Mouse (Mus musculus): ENCODE measurements around the gene Adprhl2. TPM values are rescaled to one million over a fixed set of nuclear protein-coding genes. Genes with fewer than 3 reads are reported as not detected.

Adprhl2 gene
- polyA plus RNA-seq (2015; fragmentation: Nextera tagmentation; extraction: Ambion mirVana): 59.0 and 60.1 TPM in 2 replicates

DNA sequence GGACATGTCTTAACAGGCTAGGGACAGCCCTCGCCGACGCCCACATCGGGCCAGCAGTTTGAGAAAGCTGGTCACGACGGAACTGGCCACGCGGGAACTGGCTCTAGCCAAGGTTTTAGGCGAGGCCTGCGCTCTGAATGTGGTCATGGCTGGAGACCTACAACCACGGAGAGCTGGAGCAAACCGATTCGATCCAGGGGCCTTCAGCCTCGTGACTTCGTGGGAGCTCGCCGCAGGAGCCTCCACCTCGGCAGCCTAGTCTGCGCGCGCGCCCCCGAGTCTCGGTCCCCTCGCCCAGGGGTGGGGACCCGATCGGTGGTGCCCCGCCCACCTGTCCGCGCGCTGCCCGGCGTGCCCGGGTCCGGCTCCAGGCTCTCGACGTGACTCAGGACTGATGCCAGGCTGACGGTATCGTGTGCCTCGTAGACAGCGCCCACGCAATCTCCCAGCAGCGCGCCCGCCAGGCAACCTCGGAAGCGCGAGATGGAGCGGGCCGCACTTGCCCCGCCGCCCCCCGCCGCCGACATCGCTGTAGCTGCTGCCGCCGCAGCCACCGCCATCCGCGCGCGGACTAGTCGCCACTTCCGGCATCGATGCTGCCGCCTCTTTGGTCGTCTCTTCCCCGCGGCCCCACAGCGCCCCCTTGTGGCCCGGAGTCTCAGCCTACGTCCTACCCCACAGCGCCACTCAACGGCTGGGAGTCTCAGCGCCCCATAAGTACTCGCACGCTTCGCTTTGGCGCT, at the start of gene Adprhl2:
Gene Adprhl2 (minus strand): TSS at position 593 of the 743 bp plus-strand sequence.
- peak within 1 kb of the TSS; percentile 69 for H3K4me3 ChIP-seq (ENCODE audit: low read length)
- no peaks in the 10 kb centered on the region; the same call in 1 of the 2 replicates for H3K27me3 ChIP-seq (replicated peaks; ENCODE audit: control insufficient read depth, insufficient read depth, low read length)
- peaks cover 15% of the 10 kb centered on the region for H3K36me3 ChIP-seq (ENCODE audit: control insufficient read depth, insufficient read depth, low read length)
- ATAC-seq: peak; percentile 87
- H3K9ac ChIP-seq (ENCODE audit: low read depth, low read length): peak within 1 kb of the TSS; percentile 82
- under 1% methylated on average over 77 of the region's 80 CpGs for WGBS
- H3K4me2 ChIP-seq (ENCODE audit: low read depth, low read length): peak within 1 kb of the TSS; percentile 74
- no peaks in the 10 kb centered on the region for H3K9me3 ChIP-seq (ENCODE audit: control insufficient read depth, low read length)
- H3K4me1 ChIP-seq (ENCODE audit: control insufficient read depth, insufficient read depth, low read length): peaks cover 11% of the 10 kb centered on the region
- H3K27ac ChIP-seq (ENCODE audit: low read length): peak within 1 kb of the TSS; percentile 59

DNA sequence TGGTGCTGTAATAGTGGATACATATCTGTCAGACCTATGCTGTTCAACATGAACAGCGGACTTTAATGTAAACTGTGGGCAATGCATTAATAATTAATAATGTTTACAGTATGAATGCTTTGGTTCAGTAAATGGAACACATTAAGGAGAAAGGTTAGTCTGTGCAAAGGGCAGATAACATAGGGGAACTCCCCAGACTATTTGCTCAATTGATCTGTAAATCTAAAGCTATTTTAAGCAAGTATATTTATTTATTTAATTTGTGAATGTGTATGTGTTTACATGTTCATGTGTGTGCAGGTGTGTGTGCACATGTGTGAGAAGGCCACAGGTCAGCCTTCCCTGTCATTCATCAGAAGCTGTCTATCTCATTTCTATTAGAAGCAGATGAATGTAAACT, 38.6 kb upstream of the Adprhl2 start:
- Histone ChIP-seq H3K4me2 (ENCODE audit: low read depth, low read length) (no peak overlapping the region), H3K9me3 (ENCODE audit: control insufficient read depth, low read length) (no peaks in the 10 kb centered on the region), H3K36me3 (ENCODE audit: control insufficient read depth, insufficient read depth, low read length) (no peaks in the 10 kb centered on the region; the same call in none of the 2 replicates), H3K27ac (ENCODE audit: low read length) (no peak overlapping the region), H3K4me3 (ENCODE audit: low read length) (no peak overlapping the region), H3K9ac (ENCODE audit: low read depth, low read length) (no peak overlapping the region), H3K4me1 (ENCODE audit: control insufficient read depth, insufficient read depth, low read length) (no peaks in the 10 kb centered on the region), H3K27me3 (replicated peaks; ENCODE audit: control insufficient read depth, insufficient read depth, low read length) (no peaks in the 10 kb centered on the region)
- no peak for ATAC-seq
- 82% methylated on average over 1 of the region's 1 CpGs for WGBS

DNA sequence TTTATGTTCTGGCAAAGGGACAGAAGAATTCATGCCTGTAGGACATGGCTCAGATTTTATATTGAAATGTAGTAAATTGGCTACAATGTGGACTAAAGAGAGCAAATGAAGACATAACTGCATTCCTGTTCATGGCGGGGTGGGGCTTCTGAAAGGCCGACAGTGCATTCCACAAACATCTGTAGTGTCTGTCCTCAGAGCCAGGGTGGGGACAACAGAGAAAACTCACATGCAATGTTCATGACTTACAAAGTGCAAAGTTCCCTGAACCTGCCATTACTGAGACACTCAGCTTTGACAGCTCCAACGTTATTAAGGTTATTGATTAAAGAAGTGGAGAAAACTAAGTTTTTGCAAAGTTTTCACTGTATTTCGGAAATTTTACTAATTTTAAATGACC, 21.9 kb upstream of the Adprhl2 start:
- H3K9ac ChIP-seq (ENCODE audit: low read depth, low read length): no peak overlapping the region
- H3K27ac ChIP-seq (ENCODE audit: low read length): no peak overlapping the region
- peak; percentile 69 for ATAC-seq
- no peaks in the 10 kb centered on the region for H3K27me3 ChIP-seq (replicated peaks; ENCODE audit: control insufficient read depth, insufficient read depth, low read length)
- no peaks in the 10 kb centered on the region for H3K4me1 ChIP-seq (ENCODE audit: control insufficient read depth, insufficient read depth, low read length)
- WGBS: 59% methylated on average over 4 of the region's 4 CpGs
- no peaks in the 10 kb centered on the region for H3K9me3 ChIP-seq (ENCODE audit: control insufficient read depth, low read length)
- H3K4me2 ChIP-seq (ENCODE audit: low read depth, low read length): no peak overlapping the region
- H3K36me3 ChIP-seq (ENCODE audit: control insufficient read depth, insufficient read depth, low read length): peaks cover 11% of the 10 kb centered on the region
- no peak overlapping the region for H3K4me3 ChIP-seq (ENCODE audit: low read length)

DNA sequence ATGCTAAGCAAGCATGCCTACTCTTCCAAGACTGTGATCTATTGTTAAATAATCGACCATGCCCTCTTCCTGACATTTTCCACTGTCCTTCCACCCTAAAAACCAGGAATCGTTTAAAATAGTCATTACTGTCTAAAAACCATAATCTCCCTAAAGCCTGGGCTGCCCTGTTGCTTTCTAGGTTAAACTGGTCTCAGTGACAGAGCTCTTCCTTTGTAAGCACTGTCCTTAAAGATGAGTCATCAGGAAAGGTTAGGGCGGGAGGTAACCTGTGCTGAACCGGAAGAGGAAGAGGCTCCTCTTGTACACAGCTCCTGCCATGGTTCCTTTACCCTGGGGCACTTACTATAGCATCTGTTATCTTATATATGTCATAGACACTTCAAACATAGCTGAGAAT, 18.0 kb upstream of the Adprhl2 start:
- no peaks in the 10 kb centered on the region for H3K4me1 ChIP-seq (ENCODE audit: control insufficient read depth, insufficient read depth, low read length)
- no peak overlapping the region for H3K4me3 ChIP-seq (ENCODE audit: low read length)
- WGBS: 68% methylated on average over 4 of the region's 4 CpGs
- no peaks in the 10 kb centered on the region for H3K9me3 ChIP-seq (ENCODE audit: control insufficient read depth, low read length)
- H3K27ac ChIP-seq (ENCODE audit: low read length): no peak overlapping the region
- ATAC-seq: no peak
- H3K27me3 ChIP-seq (replicated peaks; ENCODE audit: control insufficient read depth, insufficient read depth, low read length): no peaks in the 10 kb centered on the region
- no peak overlapping the region for H3K9ac ChIP-seq (ENCODE audit: low read depth, low read length)
- H3K4me2 ChIP-seq (ENCODE audit: low read depth, low read length): no peak overlapping the region
- H3K36me3 ChIP-seq (ENCODE audit: control insufficient read depth, insufficient read depth, low read length): peaks cover 4% of the 10 kb centered on the region

DNA sequence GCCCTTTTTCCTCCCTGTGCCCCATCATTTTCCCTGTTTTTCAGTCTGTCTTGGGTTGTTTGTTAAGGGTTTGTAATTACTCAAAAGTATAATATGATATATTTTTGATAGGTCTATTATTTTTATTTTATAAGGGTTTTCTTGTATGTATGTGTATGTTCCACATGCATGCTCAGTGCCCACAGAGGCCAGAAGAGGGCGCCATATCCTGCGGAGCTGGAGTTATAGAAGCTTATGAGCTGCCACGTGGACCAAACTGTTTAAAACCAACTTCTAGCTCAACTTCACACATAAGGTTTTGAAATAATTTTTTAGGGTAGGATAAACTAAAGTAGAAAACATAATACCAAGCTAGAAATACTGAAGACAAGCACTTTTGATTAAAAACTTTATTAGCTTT, 10.9 kb upstream of the Adprhl2 start:
- H3K4me3 ChIP-seq (ENCODE audit: low read length): no peak overlapping the region
- H3K27me3 ChIP-seq (replicated peaks; ENCODE audit: control insufficient read depth, insufficient read depth, low read length): no peaks in the 10 kb centered on the region
- H3K27ac ChIP-seq (ENCODE audit: low read length): no peak overlapping the region
- no peaks in the 10 kb centered on the region for H3K4me1 ChIP-seq (ENCODE audit: control insufficient read depth, insufficient read depth, low read length)
- 51% methylated on average over 3 of the region's 3 CpGs for WGBS
- H3K4me2 ChIP-seq (ENCODE audit: low read depth, low read length): no peak overlapping the region
- no peaks in the 10 kb centered on the region for H3K36me3 ChIP-seq (ENCODE audit: control insufficient read depth, insufficient read depth, low read length)
- H3K9me3 ChIP-seq (ENCODE audit: control insufficient read depth, low read length): no peaks in the 10 kb centered on the region
- no peak overlapping the region for H3K9ac ChIP-seq (ENCODE audit: low read depth, low read length)
- no peak for ATAC-seq

DNA sequence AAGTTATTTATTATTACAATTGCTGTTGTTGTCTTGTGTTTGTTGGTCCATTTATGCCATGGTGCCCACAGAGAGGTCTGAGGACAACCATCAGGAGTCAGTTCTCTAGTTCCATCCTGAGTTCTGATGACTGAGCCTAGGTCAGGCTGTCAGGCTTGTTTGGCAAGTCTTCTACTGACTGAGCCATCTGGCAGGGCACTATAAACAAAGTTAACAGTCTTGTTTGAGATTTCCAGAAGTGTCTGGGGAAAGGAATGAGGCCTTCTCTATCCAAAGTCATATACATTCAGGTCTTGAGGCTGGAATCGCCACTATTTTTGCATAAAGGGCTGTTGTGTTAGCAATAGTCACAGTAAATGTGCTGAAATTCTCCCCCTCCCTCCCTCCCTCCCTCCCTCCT, 10.2 kb upstream of the Adprhl2 start:
- no peak for ATAC-seq

DNA sequence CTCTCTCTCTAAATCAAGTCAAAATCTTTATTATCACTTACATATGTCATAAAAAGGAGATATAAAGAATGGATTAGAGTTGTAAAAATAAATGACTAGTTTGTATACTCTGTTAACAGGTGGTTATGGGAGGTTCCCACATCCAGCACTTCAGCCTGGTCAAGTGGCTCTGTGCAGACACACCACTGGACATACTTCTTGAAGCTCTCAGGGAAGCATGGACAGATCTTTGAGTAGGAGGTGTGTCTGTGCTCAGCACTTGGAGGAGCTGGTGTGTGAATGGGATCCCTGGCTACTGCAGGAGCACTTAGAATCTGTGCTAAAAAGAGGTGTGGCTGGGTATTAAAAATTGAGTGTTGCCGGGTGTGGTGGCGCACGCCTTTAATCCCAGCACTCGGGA, 8.8 kb upstream of the Adprhl2 start:
- WGBS: 92% methylated on average over 4 of the region's 4 CpGs
- no peaks in the 10 kb centered on the region for H3K27me3 ChIP-seq (replicated peaks; ENCODE audit: control insufficient read depth, insufficient read depth, low read length)
- no peak for ATAC-seq

More for the DNA sequence above, 10.2 kb upstream of the Adprhl2 start:
- H3K4me2 ChIP-seq (ENCODE audit: low read depth, low read length): no peak overlapping the region
- no peaks in the 10 kb centered on the region for H3K27me3 ChIP-seq (replicated peaks; ENCODE audit: control insufficient read depth, insufficient read depth, low read length)
- 32% methylated on average over 1 of the region's 1 CpGs for WGBS
- no peak overlapping the region for H3K4me3 ChIP-seq (ENCODE audit: low read length)
- H3K27ac ChIP-seq (ENCODE audit: low read length): no peak overlapping the region
- H3K9me3 ChIP-seq (ENCODE audit: control insufficient read depth, low read length): no peaks in the 10 kb centered on the region
- H3K36me3 ChIP-seq (ENCODE audit: control insufficient read depth, insufficient read depth, low read length): no peaks in the 10 kb centered on the region
- H3K4me1 ChIP-seq (ENCODE audit: control insufficient read depth, insufficient read depth, low read length): no peaks in the 10 kb centered on the region
- no peak overlapping the region for H3K9ac ChIP-seq (ENCODE audit: low read depth, low read length)

DNA sequence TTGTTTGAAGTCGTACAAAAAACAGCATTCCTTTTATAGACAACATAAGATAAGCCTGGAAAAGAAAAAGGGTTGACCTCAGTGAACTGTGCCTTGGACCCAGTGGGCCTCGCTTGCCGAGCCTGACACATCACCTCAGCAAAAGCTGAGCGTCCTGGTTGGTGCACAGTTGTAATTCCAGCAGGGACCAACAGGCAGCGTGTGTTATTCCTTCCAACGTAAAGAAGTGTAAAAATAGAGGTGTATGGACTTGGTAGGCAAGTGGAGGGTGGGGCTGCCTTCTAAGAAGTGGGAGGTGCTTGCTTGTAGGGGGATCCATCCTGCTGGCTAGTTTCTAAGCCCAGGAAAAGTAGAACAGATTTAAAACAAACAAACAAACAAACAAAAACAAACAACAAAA, 4.5 kb upstream of the Adprhl2 start:
- H3K27me3 ChIP-seq (replicated peaks; ENCODE audit: control insufficient read depth, insufficient read depth, low read length): no peaks in the 10 kb centered on the region; the same call in 1 of the 2 replicates
- no peaks in the 10 kb centered on the region for H3K9me3 ChIP-seq (ENCODE audit: control insufficient read depth, low read length)
- H3K27ac ChIP-seq (ENCODE audit: low read length): no peak overlapping the region
- H3K4me3 ChIP-seq (ENCODE audit: low read length): no peak overlapping the region
- no peak overlapping the region for H3K9ac ChIP-seq (ENCODE audit: low read depth, low read length)
- no peak for ATAC-seq
- peaks cover 4% of the 10 kb centered on the region; the same call in 1 of the 2 replicates for H3K4me1 ChIP-seq (ENCODE audit: control insufficient read depth, insufficient read depth, low read length)
- WGBS: 27% methylated on average over 6 of the region's 6 CpGs
- no peaks in the 10 kb centered on the region for H3K36me3 ChIP-seq (ENCODE audit: control insufficient read depth, insufficient read depth, low read length)
- H3K4me2 ChIP-seq (ENCODE audit: low read depth, low read length): no peak overlapping the region

More for the DNA sequence above, 8.8 kb upstream of the Adprhl2 start:
- no peaks in the 10 kb centered on the region for H3K36me3 ChIP-seq (ENCODE audit: control insufficient read depth, insufficient read depth, low read length)
- H3K4me2 ChIP-seq (ENCODE audit: low read depth, low read length): no peak overlapping the region
- no peaks in the 10 kb centered on the region for H3K9me3 ChIP-seq (ENCODE audit: control insufficient read depth, low read length)
- H3K4me1 ChIP-seq (ENCODE audit: control insufficient read depth, insufficient read depth, low read length): 0 out of 2 replicates have a peak, but pooled peaks cover 3% of the 10 kb centered on the region
- no peak overlapping the region for H3K4me3 ChIP-seq (ENCODE audit: low read length)
- H3K27ac ChIP-seq (ENCODE audit: low read length): no peak overlapping the region
- H3K9ac ChIP-seq (ENCODE audit: low read depth, low read length): no peak overlapping the region

DNA sequence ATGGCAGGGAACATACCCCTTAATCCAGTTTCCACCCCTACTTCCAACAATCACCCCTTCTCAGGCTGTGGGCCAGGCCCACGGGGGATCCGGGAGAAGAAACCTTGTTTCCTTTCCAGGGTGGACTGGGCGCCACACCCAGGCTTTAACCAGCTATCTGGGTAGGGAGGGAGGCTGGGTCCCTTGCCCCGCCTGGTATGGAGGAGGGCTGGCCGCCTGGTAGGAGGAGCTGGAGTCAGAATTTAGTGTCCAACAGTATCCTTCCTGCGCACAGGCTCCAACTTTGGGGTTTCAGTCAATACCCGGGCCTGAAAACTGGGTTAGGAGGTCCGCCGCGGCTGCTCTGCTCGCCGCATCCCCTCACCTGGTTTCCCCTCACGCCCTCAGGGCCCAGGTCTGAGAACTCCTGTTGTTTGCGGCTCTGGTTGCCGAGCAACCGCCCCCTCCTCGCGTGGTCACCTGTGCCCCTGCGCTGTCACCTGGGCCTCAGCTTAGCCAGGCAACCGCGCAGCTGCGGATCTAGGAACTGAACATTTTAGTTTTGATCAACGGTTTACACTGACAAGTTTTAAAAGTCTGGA, 3.9 kb upstream of the Adprhl2 start, which contains the start of gene Tekt2:
Gene Tekt2 (minus strand): TSS at position 408 of the 581 bp plus-strand sequence.
- peak within 1 kb of the TSS; percentile 39 for H3K9ac ChIP-seq (ENCODE audit: low read depth, low read length)
- peak within 1 kb of the TSS; percentile 37 for H3K4me3 ChIP-seq (ENCODE audit: low read length)
- 0 out of 2 replicates have a peak, but pooled peaks have one; percentile 29 for ATAC-seq
- peaks cover 9% of the 10 kb centered on the region for H3K4me1 ChIP-seq (ENCODE audit: control insufficient read depth, insufficient read depth, low read length)
- H3K4me2 ChIP-seq (ENCODE audit: low read depth, low read length): peak within 1 kb of the TSS; percentile 61
- 8% methylated on average over 23 of the region's 23 CpGs for WGBS
- H3K36me3 ChIP-seq (ENCODE audit: control insufficient read depth, insufficient read depth, low read length): no peaks in the 10 kb centered on the region
- H3K9me3 ChIP-seq (ENCODE audit: control insufficient read depth, low read length): no peaks in the 10 kb centered on the region
- no peaks in the 10 kb centered on the region; the same call in 1 of the 2 replicates for H3K27me3 ChIP-seq (replicated peaks; ENCODE audit: control insufficient read depth, insufficient read depth, low read length)
- H3K27ac ChIP-seq (ENCODE audit: low read length): no peak within 1 kb of the TSS

Measured in intestine, embryonic 16.5 days (tissue).